Mouse (Mus musculus): ENCODE data around the gene Taf1b. TPM values are rescaled to one million over a fixed set of nuclear protein-coding genes. Genes with fewer than 3 reads are reported as not detected.
A peak's percentile ranks its signal among the peaks of the same experiment; 100 is the strongest.

Taf1b gene
- 25.9 and 26.6 TPM in 2 replicates for total RNA-seq (2012; rRNA removed)
- 34.5 and 36.6 TPM in 2 replicates for total RNA-seq (2014; rRNA removed)
- polyA plus RNA-seq (2012; ENCODE audit: insufficient read length, low read depth): 42.2 and 49.6 TPM in 2 replicates

GRCm38 (mm10) chr12:24498150-24498840, at the start of gene Taf1b:
Gene Taf1b (plus strand): TSS chr12:24498359.
- Histone ChIP-seq H3K9me3 (replicated peaks; ENCODE audit: low read length) (no peaks in the 10 kb centered on the region), H3K27ac (ENCODE audit: insufficient read depth, low read depth) (peak within 1 kb of the TSS; percentile 60), H3K4me1 (ENCODE audit: control insufficient read depth in 1 of 2, insufficient read depth in 2 of 2) (peaks cover 0 to 3% of the 10 kb centered on the region in 2 experiments; a peak in 1 of 4 replicates), H3K36me3 (replicated peaks in 1 of 2; ENCODE audit: control insufficient read depth in 1 of 2, insufficient read depth in 1 of 2, low read length in 1 of 2) (peaks cover 0 to 8% of the 10 kb centered on the region in 2 experiments), H3K79me2 (replicated peaks; ENCODE audit: control insufficient read depth, extremely low read depth, insufficient read depth, poor library complexity, severe bottlenecking) (no peaks in the 10 kb centered on the region), H3K9ac (ENCODE audit: insufficient read depth, low read depth) (peak within 1 kb of the TSS; percentile 66), H3K4me2 (ENCODE audit: insufficient read depth, low read depth, poor library complexity, severe bottlenecking) (peak within 1 kb of the TSS; percentile 69), H3K4me3 (replicated peaks in 1 of 3; ENCODE audit: low read depth in 2 of 3, low read length in 2 of 3, poor library complexity in 1 of 3) (peak within 1 kb of the TSS; percentile 63 to 83 (median 69)), H3K27me3 (replicated peaks) (no peaks in the 10 kb centered on the region)
- in situ Hi-C loops (cut with MboI; ENCODE audit: low pct_ligation_motif_present, low pct_unique_long_range_greater_than_20kb, low sequenced_read_pairs) (loop anchor here (25.0 kb wide), 1 partner anchor 464 kb away; the partner anchor contains the start of gene Kidins220), dilution Hi-C loops (cut with MboI; ENCODE audit: extremely low pct_ligation_motif_present, extremely low pct_unique_long_range_greater_than_20kb, low sequenced_read_pairs) (no loop called here)
- peak; percentile 79 for DNase-seq (ENCODE audit: extremely low read depth)
- TF ChIP-seq ZKSCAN1 (IDR thresholded peaks at IDR 0.05; ENCODE audit: borderline replicate concordance, low read depth, low read length) (no peak), HCFC1 (IDR thresholded peaks at IDR 0.05; ENCODE audit: low read depth, low read length) (peak; percentile 86), SIN3A (IDR thresholded peaks at IDR 0.05; ENCODE audit: low read length) (peak; percentile 69), UBTF (IDR thresholded peaks at IDR 0.05; ENCODE audit: low read depth, low read length) (no peak), ELF1 (IDR thresholded peaks at IDR 0.05; ENCODE audit: low read depth, low read length) (peak; percentile 89), MXI1 (IDR thresholded peaks at IDR 0.05; ENCODE audit: low read depth, low read length) (no peak; the same call in 1 of the 2 replicates), NRF1 (IDR thresholded peaks at IDR 0.05; ENCODE audit: low read depth, low read length) (no peak), MAZ (IDR thresholded peaks at IDR 0.05; ENCODE audit: low read depth, low read length) (no peak), IRF4 (IDR thresholded peaks at IDR 0.05; ENCODE audit: low read depth, low read length) (peak; percentile 41; the same call in 1 of the 2 replicates), TBP (conservative IDR thresholded peaks at IDR 0.05; ENCODE audit: low read depth, low read length) (peak; percentile 62; the same call in 1 of the 2 replicates), SMC3 (IDR thresholded peaks at IDR 0.05; ENCODE audit: low read depth, low read length) (no peak), USF2 (conservative IDR thresholded peaks at IDR 0.05; ENCODE audit: low read depth, low read length) (no peak), ZNF384 (IDR thresholded peaks at IDR 0.05; ENCODE audit: low read depth, low read length) (no peak), MYC (IDR thresholded peaks at IDR 0.05; ENCODE audit: low read depth, low read length) (0 out of 2 replicates have a peak, but pooled peaks have one; percentile 22), E2F4 (IDR thresholded peaks at IDR 0.05; ENCODE audit: insufficient replicate concordance, low read depth, low read length) (no peak), CHD2 (IDR thresholded peaks at IDR 0.05; ENCODE audit: low read length) (no peak), BHLHE40 (IDR thresholded peaks at IDR 0.05; ENCODE audit: low read depth, low read length) (no peak), JUND (conservative IDR thresholded peaks at IDR 0.05; ENCODE audit: low read depth, low read length) (no peak), MEF2A (IDR thresholded peaks at IDR 0.05; ENCODE audit: borderline replicate concordance, low read depth, low read length) (0 out of 2 replicates have a peak, but pooled peaks have one; percentile 22), TCF12 (IDR thresholded peaks at IDR 0.05; ENCODE audit: low read depth, low read length) (peak; percentile 81), ZC3H11A (IDR thresholded peaks at IDR 0.05; ENCODE audit: low read depth, low read length) (no peak), NELFE (IDR thresholded peaks at IDR 0.05; ENCODE audit: low read depth, low read length) (peak; percentile 65; the same call in 1 of the 2 replicates), POLR2AphosphoS2 (IDR thresholded peaks at IDR 0.05; ENCODE audit: low read depth, low read length) (peak; percentile 27; the same call in 1 of the 2 replicates), POLR2A (IDR thresholded peaks at IDR 0.05; ENCODE audit: low read depth, low read length) (peak; percentile 78)

Measured in CH12.LX (cell line).